Mouse (Mus musculus) lung, adult 18-20 months (tissue): ENCODE measurements at regions not wholly inside any gene's neighbourhood (a gene's known extent, or its start where the extent isn't known, plus 50 kb on each side); places are given as distances from the start of the nearest gene placed in this dataset.
"Not testable (repeated sequence)": the region's sequence is repeated elsewhere in the genome, so short reads cannot be mapped to it uniquely, and the experiment has no call there.

Source experiments
- DNase-seq, 2 experiments: peaks; one replicate each; pipeline ENCODE4 v3.0.0; 2022; ENCODE audit warnings: mixed read lengths in 2 of 2

DNA sequence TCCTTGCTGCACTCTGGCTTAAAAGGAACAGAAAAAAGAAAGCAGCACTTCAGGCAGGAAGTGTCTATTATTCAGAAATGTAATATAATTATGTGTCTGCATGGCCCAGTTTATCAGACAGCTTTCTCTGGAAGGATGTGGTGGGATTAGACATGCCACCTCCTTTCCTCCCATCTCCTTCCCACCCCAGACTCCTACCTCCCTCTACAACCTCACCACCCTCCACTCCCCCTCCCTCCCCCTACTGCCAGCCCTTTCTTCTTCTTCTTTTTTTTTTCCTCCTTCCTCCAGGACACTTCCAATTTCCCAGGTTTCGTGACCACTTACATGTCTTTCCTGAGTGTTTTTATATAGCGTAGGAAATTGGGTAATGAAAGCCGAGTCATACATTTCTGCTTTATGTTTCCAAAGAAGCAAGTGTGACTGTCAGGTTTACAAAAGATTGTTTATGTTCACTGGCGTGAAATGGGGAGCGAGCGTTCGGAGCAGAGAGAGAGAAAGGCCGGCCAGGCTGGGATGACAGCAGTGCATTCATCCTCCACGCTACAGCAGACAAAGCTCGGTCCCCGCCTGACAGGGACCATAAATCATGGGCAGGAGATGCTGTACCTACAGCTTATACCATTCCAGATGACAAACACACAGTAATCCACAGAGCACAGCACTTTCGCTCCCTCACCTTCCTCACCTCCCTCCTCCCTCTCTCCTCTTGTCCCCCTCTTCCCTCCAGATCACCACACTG lies 354.6 kb upstream of the Zfp703 start:
- no peak for DNase-seq

DNA sequence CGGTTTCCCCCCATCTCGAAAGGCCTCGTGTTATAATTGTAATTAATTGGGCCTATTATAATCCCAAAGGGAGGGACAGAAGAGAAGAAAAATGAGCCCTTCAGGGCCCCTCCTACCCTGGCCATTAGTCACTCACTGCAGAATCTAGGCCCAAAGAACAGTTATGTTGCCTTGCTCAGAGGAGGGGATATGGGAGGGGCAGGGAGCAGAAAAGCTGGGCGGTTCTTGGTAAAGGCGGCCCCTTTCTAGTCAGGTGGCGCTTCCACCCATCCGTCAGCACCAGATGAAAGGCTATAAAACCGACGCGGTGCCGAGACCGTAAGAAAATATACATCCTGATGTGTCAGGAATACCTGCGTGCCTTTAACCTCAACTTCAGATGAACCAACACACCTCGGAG lies 350.9 kb upstream of the Zfp703 start:
- DNase-seq: no peak

DNA sequence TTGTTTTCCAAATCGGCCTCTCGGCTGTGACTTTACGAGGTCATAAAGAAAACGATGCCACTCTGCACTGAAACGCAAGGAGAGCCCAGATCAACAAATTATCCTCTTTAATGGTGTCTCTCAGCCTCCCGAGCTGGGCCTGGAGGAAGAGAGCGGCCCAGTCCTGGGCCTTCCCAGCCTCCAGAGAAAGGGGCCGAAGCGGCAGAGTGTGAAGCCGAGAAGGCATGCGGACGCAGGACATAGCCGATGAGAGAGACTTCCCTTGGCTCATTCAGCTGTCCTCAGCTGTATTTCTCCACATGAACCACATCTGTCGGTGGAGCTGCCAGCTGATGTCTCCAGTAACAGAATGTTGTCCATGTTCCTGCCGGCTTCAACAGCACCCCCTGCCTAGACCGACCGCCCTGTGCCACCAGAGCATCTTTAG lies 350.5 kb upstream of the Zfp703 start:
- DNase-seq: no peak

DNA sequence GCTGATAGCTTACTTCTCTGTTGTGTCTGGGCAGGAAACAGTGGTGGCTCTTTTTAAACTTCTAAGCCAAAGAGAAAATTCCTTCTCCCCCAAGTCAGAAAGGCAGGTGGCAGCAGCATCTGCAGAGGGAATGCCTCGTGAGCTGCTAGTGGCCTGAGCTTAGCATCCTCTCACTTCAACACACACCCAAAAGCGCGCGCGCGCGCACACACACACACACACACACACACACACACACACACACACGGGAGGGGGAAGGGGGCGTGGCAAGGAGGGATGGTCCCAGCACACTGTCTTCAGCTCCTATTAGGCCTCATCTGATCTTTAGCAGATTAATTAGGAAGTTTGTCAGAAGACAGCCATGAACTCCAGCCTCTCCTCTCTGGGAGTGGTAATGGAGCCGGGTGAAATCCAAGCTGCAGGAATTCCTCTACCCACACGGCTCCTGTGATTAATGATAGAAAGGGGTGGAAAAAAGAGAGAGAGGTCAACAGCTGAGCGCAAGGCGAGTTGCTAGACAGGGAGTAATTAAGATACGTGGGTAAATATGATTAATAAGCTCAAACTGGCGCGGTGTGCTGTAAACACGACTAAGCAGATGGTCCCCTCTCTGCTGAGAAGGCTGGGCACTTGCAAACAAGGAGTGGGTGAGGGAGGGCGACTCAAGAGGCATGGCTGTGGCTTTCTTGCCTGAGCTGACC lies 349.8 kb upstream of the Zfp703 start:
- DNase-seq: no peak

DNA sequence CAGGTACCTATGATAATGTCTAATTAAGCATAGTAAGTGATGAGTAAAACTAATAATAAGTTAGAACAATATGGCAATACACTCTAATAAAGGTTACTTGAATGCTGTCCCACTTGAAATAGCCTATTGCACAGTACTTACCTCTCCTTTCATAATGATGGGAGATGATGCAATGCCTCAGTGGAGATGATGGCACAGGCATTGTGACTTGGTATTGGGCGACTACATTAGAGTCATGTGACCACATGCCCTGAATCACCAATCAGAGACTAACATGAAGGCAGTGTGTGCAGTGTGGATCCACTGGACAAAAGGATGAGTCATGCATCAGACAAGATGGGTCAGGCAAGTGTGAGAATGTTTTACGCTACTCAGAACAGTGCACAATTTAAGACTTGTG lies 346.6 kb upstream of the Zfp703 start:
- no peak for DNase-seq

DNA sequence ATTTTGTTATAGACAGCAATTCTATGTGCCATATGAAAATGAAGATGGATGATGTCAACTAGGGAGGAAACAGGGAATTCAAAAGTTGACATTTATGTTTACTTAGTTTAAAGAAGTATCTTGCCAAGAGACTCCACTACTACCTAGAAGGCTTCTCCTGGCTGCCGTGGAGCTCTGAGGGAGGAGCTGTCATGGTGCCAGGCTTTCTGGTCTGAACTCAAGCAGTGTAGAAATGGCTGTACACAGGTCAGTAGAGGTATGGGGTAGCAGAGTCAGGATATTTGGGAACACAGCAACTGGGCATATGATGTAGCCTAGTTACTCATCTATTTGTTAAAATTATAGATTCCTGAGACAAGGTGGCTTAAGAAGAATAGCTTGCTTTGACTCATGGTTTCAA lies 341.4 kb upstream of the Zfp703 start:
- DNase-seq: no peak

DNA sequence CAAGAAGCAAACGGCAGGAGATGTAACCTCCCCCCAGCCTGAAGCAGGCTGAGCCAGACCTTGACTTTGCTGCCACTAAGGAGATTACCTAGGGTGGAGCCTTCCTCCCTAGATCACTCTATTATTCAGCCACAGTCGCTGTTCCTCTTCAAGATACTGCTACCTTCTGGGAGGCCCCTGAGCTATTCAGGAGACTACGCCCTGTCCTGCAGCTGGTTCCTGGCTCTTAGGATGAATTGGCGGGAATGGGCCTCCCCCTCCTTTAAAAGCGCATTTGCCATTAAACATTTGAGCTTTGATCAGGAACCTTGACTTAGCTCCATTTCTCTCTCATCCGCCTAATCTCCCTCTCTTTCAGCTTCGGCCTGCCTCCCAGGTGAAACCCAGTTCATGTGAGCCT lies 331.8 kb upstream of the Zfp703 start:
- DNase-seq: not testable (repeated sequence)

DNA sequence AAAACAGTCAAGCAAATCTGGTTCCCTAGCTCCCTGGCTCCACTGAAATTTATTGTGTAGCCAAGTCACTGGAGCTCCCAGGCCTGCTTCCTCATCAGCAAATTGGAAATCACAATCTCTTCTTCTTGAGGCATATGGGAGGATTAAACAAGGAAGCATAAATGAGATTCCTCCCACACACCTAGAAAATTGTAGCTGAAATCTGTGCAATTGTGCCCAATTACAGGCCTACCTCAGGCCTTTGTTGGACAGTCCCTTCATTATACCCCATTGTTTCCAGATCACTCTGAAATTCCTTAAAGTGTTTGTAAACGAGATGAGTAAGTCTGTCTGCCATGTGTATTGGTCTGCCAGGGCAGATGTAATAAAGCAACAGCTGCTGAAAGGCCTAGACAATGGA lies 326.8 kb upstream of the Zfp703 start:
- no peak for DNase-seq

DNA sequence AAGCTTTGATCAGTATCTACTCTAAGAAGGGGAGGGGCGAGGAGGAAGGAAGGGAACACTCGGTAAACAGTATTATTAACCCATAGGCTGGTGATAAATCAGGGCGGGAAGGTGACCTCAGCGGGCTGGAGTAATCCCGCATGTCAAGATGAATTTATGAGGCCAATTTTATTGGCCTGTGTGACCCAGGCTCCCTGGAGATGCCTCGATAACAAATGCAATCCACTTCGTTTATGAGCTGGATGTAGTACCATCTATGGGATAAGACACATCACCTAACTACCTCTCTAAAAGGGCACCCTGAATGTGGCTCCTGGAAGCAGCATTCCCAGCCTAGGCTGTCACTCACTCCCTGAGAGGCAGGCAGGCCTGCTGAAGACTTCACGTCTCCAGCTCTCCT lies 321.2 kb upstream of the Zfp703 start:
- no peak for DNase-seq

DNA sequence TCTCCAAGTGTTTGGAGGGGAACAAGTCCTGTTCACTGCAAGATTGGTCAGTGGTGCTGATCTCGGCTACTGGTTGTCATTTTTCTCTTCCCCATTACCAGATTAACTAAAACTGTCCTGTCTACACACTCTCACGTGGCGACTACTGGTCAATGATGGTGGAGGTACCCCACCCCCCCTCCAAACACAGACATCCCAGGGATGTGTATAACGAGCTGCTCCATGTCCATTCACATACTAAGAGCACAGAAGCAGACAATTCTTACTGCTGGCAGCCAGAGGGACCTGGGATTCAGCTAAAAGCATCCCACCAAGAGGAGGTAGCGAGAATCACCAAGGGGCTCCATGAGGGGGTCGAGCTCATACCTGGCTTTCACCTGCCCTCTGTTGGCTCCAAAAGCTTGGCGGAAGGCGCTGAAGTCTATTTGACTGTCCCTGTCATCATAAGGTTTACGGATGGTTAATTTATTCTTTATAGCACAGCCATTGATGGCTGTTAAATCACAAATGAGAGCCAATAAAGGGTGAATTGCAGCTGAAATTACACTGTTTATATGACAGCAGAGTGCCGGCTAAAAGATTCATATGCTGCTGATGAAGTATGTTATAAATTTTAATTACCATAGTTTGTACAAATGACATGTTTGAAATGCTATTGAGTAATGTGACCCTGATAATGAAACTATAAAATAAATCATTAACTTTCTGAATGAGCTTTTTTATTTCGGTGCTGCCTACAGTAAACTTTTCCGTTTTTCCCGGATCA lies 320.6 kb upstream of the Zfp703 start:
- no peak for DNase-seq

DNA sequence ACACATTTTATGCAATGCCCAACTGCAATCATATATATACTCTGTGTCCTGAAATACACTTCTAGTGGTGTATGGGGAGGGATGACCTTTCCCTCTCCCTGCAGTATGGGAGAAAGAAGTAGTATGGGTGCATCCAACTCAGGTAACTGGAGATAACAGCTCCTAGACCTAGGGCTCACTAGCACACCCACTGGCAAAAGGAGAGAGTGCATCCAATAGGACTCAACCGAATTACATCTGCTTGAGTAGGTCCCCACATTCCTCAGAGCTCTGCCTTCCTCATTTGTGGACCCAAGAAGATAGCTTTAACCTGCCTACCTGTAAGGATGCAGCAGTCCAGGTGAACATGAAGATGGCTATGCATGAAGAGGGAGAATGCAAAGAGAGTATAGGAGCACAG lies 317.7 kb upstream of the Zfp703 start:
- DNase-seq: no peak

DNA sequence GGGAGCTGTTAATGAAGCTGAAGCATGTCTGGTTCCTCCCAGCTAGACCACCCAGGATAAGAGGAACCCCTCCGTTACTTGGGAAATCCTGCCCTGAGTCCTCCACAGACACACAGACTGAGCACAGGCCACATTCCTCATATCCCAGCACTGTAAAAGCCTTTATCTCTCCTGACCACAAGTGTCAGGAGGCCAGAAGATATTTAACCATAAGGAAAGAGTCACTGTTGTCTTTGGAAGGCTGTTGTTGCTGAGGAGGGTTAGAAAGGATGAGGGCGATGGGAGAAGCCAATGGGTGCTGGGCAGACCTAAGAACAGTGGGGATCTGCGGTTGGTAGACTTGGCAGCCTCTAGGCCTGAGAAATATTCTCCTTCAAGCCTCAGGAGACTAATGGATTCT lies 307.6 kb upstream of the Zfp703 start:
- DNase-seq: no peak

DNA sequence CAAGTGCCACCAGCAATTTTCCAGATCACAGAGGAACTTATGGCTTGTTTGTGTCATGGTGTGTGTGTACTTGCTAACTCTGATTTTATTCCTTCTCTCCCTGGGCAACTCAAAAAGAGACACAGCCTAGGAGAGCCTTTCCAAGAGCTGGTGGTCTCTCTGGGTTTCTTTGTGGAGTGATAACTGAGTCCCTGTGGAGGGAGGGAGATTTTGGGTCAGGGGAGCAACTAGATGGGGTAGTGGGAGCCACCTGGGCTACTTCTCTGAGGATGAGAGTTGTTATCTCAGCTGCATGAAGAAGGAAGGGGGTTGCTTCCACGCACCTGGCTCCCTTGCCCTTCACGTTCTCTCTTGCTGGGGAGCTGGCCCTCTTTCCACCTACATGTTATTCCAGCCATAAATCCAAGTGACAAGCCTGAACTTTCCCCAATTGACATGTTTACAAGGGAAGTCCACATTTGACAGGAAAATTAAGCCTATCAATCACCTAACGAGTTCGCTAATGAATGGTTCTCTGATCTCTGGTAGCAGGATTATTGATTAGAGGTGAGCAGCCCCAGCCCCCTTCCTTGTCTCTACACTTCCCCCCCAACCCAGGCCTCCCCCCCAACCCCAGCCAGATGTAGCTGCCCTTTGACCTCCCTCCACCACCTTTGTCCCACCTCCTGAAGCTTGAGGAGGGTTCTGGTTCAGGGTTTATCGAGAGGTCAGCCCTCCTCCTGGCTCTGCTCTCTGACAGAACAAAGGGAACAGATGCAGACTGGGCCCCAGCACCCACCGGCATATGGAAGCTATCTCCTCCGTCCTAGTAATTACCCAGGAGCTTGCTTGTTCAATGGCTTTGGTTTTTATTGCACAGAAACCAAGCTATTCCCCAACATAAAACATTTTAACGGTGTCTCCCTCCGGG lies 304.4 kb upstream of the Zfp703 start:
- DNase-seq: no peak

DNA sequence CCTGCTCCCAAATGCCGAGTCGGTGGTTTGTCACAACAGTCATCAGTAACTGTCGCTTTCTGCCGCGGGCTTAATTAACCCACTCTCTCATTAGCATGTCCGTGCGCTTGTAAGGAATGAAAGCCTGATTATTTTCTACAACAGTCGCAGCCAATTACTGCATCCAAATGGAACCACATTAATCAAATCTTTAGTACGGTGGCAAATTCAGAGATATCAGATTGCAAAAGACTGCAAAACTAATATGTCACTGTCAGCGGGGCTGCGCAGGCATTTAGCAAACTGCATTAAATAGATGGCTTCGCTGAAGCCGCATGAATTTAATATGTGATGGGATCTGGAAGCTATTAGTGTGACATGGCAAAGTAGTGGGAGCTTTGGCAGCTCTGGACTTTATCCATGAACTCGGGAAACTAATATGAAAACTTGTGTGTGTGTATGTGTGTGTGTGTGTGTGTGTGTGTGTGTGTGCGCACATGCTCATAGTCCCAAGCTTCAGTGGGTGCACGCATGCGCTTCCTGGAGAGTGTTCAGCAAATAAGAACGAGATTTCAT lies 299.5 kb upstream of the Zfp703 start:
- DNase-seq: no peak

DNA sequence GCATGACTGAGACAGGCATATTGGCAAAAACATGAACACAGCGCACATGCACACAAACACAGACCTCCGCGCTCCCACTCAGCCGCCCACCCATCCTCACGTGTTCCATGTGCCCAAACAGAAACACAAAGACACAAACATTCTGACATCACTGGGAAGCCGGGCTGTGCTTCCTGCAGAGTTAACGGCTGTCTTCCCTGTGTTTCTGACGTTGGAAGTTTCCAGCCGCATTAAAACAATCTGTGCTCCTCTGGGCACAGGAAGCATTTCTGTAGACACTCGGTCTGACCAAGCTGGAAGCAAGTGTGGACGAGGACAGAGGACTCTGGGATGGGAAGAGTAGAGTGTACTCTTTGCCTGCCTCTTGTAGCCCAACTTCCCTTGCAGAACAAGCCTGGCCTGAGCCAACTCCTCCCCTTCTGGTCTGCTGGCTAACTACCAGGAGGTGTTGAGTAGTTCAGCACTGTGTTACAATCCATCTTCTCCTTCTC lies 296.2 kb upstream of the Zfp703 start:
- DNase-seq: peak; percentile 8 to 14

DNA sequence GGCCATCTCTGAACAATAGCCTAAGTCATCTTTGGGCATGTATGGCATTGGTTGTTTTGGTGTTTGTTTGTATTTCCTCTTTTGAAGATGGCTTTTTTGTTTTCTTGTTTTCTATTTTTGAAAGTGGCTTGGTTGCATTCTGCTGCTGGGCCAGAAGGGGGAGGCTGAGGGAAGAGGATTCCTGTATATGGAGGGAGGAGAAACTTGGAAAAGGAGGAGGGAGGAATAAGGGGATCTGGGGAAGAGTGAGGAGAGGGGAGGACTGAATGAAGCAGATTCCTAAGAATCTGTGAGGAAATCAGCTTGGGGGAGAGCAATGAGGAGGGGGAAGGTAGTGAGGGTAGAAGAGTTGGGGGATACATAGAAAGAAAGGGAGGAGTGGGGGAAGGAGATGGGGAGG lies 290.0 kb upstream of the Zfp703 start:
- DNase-seq: peak in 1 of 2 experiments; percentile 12

DNA sequence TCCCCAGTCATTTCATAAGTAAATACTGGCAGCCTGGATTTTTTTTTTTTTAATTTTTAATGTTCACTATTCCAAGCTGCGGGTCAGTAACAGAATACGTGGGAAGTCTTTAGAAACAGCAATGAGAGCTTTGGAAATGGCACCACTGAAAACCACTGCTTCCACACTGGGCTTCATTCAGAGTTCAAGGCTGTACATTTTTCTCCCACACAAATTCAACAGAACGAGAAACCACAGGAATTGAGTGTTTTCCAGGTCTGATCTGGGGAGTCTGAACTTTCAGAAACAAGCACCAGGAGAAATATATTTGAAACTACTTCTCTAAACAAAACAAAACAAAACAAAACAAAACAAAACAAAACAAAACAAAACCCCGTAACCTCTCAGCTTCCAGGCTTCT lies 289.1 kb upstream of the Zfp703 start:
- no peak for DNase-seq

DNA sequence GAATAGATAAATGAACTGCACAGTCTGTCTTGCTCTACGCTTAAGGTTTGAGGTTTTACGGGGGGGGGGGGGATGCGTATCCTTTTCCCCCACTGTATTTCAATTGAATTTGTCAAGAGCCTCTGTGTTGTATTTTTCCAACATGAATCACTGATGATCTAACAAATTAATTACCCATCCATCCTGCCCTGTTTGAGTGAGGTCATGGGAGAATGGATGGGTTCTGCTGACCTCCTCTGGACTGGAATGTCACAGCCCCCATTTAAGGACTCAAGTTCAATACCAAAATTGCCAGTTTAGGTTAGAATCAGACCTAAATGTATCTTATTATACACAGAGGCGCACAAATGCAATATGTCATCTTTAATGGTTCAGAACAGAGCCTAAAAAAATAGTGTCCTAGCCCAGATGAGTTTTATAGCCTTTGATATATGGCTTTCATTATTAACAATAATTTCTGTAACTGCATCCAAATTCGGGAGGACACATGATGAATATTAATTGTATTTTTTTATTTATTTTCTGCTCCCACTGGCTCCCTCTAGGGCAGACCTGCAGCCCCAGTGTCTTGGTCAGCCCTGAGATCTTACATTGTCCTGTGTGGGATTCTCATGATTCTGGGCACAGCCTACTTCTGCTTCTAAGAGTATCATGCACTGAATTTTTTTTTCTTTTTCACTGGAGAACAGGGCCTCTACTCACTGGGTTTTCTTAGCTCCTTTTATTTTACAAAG lies 288.2 kb upstream of the Zfp703 start:
- DNase-seq: no peak

DNA sequence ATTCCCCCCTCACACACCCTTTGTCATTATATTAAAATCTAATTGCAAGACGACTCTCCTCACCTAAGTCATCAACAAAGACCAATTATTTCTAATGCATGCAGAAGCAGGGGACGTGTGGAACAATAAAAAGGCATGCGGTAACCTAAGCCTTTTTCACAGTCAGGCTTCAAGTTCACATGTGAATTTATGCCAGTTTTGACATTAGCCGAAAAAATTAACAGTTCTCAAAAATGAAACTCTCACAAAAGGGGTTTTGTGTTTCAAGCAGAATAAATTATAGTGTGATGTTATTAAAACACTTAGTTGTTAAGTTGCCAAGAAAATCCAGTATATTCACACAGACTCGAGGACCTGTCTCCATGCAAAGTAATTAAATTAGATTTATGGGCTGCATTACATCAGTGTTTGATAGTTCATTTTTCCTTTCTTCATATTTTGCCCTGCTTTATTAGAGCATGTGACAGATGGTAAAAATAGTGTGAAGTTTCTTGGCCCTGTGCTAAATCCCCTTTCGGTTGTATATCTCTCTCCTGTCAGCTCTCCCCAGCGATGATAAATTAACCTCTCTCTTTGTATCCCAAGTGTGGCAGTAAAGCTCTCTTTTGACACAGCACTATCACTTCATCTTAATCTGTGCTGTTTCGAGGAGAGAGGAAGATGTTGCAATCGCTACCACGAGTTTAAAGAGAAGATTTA lies 287.5 kb upstream of the Zfp703 start:
- DNase-seq: no peak

DNA sequence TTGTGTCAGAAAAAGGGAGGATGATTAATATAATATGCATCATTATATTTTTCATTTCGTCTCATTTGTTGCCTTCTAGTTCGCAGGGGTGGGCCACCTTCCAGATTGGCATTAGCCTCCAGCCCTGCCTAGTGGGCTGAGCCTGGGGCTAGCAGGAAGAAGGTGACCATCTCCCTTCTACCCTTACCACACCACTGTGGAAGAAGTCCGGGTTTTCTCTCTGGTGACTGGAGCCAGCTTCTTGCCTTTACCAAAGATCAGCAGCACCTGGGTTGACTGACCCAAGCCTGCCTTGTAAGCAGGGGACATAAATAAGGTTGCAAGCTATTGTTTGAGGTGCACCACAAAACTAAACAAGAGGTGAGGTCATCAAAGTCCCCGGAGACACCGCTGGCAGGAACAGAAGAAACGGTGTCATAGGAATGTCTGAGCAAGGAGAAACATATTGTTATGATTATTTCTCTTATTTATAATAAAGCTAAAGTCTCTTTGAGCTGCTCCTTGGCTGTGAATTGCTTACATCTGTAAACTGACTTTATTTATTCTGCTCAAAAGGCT lies 286.9 kb upstream of the Zfp703 start:
- no peak for DNase-seq
